Mouse (Mus musculus): ENCODE measurements at regions not wholly inside any gene's neighbourhood (a gene's known extent, or its start where the extent isn't known, plus 50 kb on each side); places are given as distances from the start of the nearest gene placed in this dataset.
"Not testable (repeated sequence)": the region's sequence is repeated elsewhere in the genome, so short reads cannot be mapped to it uniquely, and the experiment has no call there.

DNA sequence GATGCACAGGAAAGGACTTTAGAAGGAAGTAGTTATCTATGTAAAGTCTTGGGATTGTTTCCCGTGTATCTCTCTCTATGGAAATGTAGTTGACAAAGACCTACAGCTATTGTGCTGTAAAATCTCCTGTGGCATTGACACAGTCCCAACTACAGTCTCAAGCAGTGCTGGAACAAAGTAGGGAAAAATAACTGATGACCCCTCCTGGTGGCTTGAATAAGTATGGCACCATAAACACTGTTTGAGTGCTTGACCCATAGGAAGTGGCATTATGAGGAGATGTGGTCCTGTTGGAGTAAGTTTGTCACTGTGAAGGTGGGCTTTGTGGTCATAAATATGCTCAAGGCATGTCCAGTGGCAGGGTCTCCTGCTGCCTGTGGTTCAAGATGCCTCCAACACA lies 928.4 kb upstream of the Mms22l start:
- DNase-seq (ENCODE audit: low spot score in 2 of 2): no peak

DNA sequence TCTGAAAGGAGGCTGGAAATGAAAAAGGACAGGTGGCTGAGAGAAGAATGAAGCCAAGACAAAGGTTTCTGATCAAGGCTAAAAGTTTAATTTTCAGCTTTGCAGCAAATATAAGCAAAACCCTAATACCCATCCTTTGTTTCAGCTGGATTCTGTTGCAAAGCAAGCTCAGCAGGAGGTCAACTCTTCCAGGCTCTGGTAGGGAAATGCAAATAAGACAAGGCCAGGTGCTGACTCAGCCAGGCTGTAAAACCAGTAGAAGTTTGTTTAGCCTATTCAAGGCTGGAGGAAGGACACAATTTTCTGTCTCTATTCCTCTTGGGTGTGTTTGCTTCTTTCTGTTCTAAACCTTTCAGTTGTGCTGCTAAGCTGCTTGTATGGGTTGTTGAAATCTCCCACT lies 923.2 kb upstream of the Mms22l start:
- DNase-seq (ENCODE audit: low spot score in 2 of 2): no peak

DNA sequence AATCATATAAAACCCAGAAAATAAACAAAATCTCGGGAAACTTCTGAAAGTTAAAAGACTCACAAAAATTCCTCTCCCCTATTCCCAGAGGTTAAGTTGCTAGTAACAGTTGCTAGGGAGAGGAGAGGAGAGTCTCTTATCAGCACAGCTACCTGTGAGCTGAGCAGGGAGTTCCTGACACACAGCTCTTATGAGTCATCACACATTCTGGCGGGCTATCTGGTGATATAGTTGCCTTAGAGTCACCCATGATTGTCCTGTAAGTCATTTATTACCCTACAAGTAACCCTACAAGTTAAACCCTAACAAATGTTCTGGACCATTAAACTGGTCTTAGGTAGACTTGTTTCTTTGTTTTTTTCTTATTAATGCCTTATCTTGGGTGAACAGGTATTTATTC lies 908.8 kb upstream of the Mms22l start:
- DNase-seq (ENCODE audit: low spot score in 2 of 2): no peak

DNA sequence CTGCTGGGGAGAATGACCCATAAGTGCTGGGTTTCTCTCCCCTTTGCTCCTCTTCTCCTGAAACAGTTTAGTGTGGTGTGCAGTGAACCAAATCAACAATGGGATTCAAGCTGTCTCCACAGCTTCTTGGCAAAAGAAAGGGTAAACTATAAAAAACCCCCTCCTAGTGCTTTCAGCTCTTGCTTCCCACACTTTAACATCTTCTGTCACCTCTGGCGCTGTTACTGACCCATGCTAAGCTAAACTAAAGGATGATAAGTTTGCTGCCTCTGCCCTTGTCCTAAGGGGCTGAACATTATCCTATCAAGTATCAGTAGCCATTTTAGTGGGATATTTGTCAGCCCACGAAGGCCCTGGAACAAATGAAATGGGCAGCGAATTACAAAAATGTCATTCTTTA lies 905.4 kb upstream of the Mms22l start:
- DNase-seq (ENCODE audit: low spot score in 2 of 2): no peak

DNA sequence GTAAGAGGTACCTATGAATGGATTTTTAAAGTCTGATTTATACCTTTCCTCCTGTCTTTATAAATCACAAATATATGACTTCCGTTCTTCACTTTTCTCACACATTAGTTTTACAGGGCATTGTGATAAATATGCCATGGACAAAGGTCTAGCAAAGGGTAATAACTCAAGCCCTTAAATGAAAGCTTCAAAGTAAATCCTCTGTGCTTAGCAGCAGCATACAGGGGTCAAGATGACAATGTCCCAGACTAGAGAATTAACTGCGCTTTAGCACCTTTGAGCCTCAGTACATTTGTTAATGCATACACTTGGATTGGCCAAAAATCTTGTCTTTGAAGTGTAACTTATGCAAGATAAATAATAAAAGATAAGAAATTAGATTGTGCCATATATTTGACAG lies 904.7 kb upstream of the Mms22l start:
- no peak for DNase-seq (ENCODE audit: low spot score in 2 of 2)

DNA sequence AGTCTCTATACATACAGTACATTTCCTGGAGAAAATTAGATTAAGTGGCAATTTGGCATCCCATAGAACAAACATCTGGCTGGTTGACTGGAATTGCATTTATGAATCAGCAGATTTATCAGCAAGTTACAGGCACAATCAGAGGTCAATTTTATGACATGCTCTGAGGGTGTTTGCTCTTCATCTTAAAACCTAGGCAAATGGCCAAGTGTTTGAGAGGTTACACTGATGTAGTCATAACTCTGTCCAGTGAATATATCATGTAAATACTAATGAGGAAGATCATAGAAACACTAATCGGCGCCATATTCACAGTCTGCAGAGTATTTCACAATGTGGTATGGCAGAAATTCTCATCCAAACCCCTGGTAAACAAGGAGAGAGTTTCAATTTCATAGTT lies 896.2 kb upstream of the Mms22l start:
- no peak for DNase-seq (ENCODE audit: low spot score in 2 of 2)

DNA sequence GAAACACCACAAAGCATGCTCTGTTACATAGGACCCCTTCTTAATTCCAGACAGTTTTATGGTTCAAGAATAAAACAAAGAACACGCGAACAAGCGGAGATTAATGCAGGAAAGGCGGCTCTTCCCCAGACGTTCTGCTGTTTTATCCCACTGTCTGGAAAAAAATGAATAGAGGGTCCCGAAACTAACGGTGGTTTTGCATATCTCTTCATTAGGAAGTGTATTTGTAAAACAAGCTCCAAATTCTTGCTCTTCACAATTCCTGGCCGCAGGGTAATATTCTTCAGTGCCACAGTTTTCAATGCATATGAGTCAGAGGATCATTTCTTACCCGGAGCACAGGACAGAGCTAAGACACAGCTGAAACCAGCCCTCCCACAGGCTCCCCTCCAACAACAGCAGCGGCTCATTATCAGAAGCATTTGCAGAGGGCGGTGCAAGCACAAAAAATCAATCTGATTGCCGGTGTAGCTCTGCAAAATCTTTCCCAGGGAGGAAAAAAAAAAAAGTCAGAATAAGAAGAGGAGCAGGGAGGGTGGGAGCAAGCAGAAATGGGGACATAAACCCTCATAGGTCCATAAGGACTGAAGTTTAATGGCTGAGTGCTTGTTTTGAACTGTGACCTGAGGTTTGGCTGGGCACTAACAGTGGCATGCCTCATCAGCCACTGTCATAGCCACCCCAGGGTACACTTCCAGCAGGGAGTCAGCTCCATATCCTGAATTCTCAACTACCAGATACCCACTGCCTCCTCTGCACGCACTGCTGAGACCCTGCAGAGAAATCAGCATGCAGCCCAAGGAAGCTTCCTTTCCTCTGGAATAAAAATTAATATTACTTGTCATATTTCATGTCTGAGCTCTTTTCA lies 894.6 kb upstream of the Mms22l start:
- no peak for DNase-seq (ENCODE audit: low spot score in 2 of 2)

DNA sequence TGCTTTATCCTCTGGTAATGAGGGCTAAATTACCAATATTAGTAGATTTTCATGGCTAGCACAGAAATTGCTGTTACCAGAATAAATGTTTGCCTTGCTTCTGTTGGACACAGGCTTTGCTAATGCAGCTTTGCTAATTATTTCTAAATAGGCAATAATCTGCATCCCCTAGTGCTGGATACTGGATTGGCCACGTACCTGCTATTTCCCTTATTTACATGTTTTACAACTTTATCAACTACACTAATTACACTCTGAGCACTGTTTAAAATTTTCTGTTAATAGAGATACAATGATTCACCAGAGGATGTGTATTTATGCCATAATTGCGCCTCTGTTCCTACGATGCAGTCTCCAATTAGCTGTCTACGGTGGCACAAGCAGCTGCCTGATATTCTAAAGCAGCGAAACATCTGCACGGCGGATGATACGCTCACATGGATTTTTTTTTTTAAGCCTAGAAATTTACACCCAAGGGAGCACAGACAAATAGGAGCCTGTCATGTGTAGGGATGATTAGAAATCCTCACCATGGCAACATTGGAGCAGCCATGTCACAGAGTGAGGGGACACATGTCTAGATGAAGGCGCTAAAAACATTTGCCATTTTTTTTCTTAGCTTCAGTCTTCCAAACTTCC lies 893.8 kb upstream of the Mms22l start:
- DNase-seq (ENCODE audit: low spot score in 2 of 2): no peak

DNA sequence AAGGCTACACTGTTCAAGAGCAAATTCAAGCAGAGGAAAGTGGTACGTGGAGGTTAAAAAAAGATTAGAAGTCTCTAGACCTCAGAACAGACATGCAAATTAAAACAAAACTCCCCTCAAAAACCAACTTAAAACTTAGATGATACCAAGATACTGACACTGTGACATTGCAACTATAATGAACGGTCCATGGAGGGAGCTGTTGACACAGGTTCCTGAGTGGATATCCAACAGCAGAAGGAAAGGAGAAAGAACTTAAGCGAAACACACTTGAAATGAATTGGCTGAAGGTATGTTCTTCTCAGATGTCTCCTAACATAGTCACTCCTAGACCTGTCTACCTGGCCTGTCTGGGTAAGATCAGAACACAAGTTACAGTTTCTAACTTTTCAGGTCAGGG lies 888.9 kb upstream of the Mms22l start:
- no peak for DNase-seq (ENCODE audit: low spot score in 2 of 2)

DNA sequence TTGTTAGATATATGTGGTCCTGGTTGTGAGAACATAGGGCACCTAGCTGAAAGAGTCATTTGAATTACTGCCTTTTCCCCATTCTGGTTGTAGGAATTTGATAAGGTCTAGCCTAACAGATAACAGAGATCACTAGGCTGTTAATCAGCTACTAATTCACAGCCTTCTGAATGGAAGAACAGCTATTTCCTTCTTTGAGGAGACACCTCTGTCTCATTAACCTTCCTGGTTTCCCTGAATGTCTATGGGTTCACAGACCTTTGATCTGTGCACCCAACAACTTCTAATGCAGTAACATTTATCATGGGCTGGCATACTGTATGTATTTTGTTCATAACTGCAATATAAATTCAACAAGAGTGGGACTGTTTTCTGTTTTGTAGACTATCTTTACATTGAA lies 875.0 kb upstream of the Mms22l start:
- DNase-seq (ENCODE audit: low spot score in 2 of 2): no peak

DNA sequence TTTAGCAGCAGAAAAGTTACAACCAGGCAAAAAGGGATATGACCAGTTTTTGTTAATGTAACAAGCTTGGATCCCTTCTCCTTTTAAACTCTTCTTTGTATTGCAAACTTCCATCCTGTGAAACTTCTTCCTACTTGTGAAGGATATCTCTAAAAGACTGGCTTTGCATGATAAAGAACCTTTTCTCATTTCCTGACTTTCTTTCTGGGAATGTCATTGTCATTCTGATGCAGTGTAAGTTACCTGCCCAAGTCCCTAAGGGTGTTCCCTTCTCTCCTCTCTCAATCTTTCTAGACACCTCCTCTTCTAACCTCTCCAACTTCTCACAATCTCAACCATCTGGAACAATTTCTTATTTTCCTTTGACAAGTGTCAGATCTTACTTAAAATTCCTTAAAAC lies 874.0 kb upstream of the Mms22l start:
- DNase-seq (ENCODE audit: low spot score in 2 of 2): no peak

DNA sequence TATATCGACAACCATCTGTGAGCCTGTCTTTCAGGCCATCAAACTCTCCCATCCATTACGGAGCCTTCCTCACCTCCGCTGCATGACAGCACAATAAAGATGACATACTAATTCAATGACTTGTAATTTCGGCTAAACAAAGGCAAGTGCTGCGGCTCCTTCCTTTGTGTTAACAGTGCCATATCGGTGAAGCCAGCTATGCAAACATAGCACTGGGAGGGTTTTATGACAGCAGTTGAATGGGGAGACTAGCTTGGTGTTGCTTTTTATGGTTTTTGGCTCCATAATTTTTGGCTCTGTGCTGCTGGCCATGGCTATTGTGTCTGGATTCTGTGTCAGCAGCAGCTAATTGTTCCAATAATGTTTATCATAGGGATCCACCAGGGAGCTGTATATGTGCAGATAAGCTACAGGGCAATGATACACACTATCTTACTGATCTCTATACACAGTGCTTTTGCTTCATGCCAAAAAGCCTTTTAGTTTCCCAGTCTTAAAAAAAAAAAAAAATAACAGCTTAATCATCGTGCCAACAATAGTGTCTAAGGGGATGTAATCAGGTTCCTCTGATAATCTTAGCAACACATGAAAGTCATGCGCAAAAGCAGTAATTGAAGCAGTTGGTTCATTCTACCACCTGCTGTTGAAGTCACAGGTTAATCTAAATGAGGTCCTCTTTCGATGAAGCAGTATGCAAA lies 859.9 kb upstream of the Mms22l start:
- DNase-seq (ENCODE audit: low spot score in 2 of 2): no peak

DNA sequence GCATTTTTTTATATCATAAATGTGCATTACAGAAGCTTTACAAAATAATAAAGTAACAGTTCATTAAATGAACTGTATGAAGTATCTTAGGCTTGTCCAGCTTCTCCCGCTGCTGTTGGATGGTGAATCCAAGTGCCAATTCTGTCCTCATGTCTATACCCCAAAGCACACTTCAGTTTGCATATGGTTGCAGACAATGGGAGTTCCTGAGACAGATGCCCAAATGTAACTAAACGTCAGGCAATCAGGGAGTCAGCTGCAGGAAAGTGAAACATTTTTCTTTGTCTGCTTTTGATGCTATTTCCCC lies 859.4 kb upstream of the Mms22l start:
- no peak for DNase-seq (ENCODE audit: low spot score in 2 of 2)

DNA sequence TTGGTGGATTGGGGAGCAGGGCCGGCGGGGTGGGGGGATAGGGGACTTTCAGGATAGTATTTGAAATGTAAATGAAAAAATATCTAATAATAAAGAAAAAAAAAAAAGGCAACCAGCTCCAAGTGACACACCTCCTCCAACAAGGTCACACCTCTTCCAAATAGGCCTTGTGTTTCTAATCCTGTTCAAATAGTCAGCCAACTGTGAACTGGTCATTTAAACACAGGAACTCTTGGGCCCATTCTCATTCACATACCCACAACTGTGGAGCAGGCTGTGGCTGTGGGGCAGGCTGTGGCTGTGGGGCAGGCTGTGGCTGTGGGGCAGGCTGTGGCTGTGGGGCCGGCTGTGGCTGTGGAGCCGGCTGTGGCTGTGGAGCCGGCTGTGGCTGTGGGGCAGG lies 839.6 kb upstream of the Mms22l start:
- DNase-seq (ENCODE audit: low spot score in 2 of 2): not testable (repeated sequence)

DNA sequence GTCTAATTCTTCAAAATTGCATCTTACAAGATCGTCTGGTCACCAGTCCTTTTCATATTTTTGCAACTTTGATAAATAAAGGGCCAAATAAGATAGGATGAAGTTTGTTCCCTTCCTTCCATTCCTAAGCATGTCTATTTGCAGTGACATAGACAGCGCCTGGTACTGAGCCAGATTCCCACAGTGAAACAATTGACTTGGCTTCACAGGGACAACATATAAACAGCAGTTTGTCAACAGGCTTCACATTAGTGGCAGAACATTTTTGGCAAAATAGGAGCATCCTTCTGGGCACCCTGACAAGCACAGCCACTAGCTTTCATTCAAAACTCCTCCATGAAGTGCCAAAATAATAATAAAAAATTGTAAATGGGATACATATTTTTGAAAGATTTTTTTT lies 827.4 kb upstream of the Mms22l start:
- DNase-seq (ENCODE audit: low spot score in 2 of 2): no peak

DNA sequence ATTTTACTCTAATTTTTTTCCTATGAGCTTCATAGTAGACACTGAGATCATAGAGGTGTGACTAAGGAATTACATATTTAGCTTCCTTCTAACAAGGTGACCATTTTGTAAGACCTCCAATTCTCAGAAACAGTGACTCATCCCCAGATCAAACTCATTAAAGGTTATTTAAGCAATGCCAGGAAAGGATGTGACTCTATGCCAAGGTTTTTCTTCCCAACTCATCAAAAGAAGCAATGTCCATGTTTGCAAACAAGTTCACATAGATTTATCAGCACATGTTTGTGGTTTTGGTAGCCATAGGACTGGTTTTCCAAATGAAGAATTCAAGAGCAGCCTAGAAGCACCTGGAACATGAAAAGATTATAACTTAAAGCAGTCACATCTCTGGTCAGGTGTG lies 792.6 kb upstream of the Mms22l start:
- DNase-seq (ENCODE audit: low spot score in 2 of 2): no peak

DNA sequence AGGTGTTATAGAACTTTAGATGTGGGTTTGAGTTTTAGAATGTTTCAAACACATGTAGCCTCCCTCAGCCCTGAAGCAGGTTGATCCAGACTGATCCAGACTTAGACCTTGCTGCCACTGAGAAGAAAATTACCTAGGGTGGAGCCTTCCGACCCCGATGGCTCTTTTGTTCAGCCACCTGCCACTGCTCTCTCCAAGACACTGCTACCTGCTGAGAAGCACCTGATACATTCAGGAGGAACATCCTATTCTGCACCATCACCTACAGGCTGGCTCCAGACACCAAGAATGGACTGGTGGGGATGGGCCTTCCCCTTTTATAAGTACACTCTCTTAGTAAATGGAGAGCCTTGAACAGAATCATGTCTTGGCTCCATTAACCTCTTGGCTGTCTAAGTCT lies 785.5 kb upstream of the Mms22l start:
- no peak for DNase-seq (ENCODE audit: low spot score in 2 of 2)

DNA sequence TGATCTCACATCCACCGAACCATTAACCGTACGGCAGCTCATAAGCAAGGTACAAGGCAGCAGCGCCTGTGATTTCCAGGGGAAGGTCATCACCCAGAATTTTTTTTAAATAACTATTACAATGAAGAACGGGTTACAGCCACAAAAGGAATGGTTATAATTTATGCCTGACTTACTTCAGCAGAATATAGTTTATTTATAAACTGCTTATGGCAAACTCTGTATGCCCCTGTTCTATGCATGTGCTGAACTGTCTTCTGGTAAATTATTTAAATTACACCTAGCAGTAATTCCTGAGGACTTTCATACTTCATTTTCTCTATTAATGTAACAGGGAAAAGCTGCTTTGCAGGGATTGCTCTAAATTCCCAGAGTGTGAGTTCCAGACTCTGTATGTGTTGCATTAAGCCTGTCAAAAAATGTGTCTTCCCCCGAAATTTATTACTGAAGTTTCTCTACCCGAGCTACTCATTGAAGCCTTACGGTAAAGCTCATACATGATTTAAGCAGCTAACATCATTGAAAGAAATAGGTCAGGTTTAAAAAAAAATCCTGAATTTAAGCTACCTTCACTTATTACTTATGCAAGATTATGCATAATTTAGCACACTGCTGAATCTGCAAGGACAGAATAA lies 782.4 kb upstream of the Mms22l start:
- DNase-seq (ENCODE audit: low spot score in 2 of 2): no peak

DNA sequence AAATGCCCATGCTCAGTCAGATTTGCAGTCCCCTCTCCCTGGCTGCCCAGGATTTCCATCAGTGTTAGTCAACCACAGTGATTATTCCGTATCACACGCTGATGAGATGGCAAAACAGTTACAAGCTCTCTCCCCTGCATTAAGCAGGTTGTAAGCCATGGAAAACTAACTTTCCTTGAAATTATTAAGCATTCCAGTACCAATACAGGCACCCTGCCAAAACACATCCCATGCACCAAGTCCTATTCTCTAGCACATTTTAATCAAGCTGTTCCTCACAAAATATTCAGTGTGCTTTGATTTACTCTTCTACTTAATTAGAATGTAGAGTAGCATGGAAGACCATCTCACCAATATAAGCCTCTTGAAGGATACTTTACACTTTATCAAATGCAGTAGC lies 768.4 kb upstream of the Mms22l start:
- no peak for DNase-seq (ENCODE audit: low spot score in 2 of 2)

DNA sequence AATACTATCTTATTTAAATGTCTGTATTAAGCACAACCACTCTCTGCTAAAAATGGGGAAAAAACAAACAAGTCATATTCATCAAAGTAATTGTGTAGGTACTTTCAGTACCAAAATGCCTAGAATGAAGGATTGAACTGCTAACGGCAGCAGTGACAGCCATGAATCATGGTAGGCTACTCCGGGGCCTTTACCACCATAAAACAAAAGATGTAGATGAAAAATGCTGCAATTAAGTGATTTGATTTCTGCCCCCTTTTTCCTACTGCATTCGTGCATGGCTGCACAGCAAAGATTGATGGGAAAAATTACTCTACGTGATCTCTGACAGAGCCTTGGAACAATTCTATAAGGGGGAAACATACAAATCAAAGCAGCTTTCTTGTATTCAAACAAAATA lies 763.8 kb upstream of the Mms22l start:
- no peak for DNase-seq (ENCODE audit: low spot score in 2 of 2)

DNA sequence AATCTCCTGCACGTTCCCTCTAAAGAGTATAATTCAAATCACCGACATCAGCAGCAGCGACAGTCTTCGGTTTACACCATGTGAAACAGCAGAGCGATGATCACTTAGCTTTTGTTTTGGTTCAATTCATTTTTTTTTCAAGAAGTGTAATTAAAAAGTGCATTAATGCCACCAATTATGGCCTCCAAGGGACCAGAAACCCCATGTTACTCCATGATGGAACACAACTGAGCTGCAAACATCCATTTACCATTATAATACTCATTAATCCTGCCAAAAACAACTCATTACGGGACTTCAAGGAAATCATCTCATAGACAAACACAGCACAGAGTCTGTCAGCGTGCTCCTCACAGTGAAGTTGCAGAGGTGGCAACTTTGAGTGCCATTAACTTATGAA lies 752.2 kb upstream of the Mms22l start:
- DNase-seq (ENCODE audit: low spot score in 2 of 2): no peak

DNA sequence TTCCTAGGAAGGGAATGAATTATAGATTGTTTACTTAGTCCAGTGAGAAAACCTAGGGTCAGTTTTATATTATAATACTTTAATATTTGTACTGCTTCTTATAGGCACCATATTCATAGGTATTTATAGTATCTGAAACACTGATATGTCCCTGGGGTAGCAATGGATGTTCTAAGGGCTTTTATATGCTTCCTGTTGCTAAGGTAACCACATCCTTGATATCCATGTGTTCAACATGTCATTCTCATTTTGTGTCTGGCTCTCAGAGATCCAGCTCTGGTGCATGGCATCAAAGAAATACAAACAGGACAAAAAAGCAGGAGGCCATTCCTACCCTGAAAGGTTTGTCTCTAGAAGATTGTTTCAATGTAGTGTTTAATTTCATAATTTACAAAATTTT lies 738.2 kb upstream of the Mms22l start:
- no peak for DNase-seq (ENCODE audit: low spot score in 2 of 2)
